Mouse (Mus musculus) liver, adult 10 weeks (tissue): ENCODE measurements around the gene Galntl5. TPM values are rescaled to one million over a fixed set of nuclear protein-coding genes. Genes with fewer than 3 reads are reported as not detected.

Source experiments
- polyA plus RNA-seq: library from polyadenylated mRNA; stranded (reverse); fragments of 350-450 nt; fragmentation: Illumina TruSeq; extraction: RNeasy Lipid Tissue Mini Kit (QIAGEN cat#74804); gene quantifications from one replicate; pipeline ENCODE4 v1.2.3, GENCODE M21; 2014; ENCODE audit warnings: low read depth, low replicate concordance

Galntl5 gene
- not detected for polyA plus RNA-seq

GRCm38 (mm10) chr5:25181004-25181531, at the start of gene Galntl5:
Gene Galntl5, plus strand, starts transcription at chr5:25181460.

GRCm38 (mm10) chr5:25221604-25222003, 40.3 kb downstream of the Galntl5 start, which contains the start of gene Galnt11:
Gene Galnt11, plus strand, starts transcription at chr5:25221904.

GRCm38 (mm10) chr5:25222752-25223702, 41.8 kb downstream of the Galntl5 start, which contains the start of gene E130116L18Rik:
Gene E130116L18Rik, minus strand, starts transcription at chr5:25223153.

Other genes starting within 250 kb of the Galntl5 start
- gene Prkag2, start 80.8 kb upstream of the Galntl5 start, polyA plus RNA-seq, result 36.8 TPM
- gene Galnt11, start 40.4 kb downstream of the Galntl5 start, polyA plus RNA-seq, result 8.7 TPM
- gene E130116L18Rik, start 41.7 kb downstream of the Galntl5 start, polyA plus RNA-seq, result not detected